Mouse (Mus musculus): ENCODE measurements around the gene Mex3a. TPM values are rescaled to one million over a fixed set of nuclear protein-coding genes. Genes with fewer than 3 reads are reported as not detected.

Gene Mex3a
- polyA plus RNA-seq (2014; fragmentation: Nextera tagmentation; extraction: Ambion mirVana), result 42.0 and 43.6 TPM in 2 replicates

- peak within 1 kb of the TSS; percentile 93 for H3K27ac ChIP-seq (ENCODE audit: low read depth, low read length)
- H3K4me1 ChIP-seq (ENCODE audit: control insufficient read depth, insufficient read depth, low read length), result peaks cover 50% of the 10 kb centered on the region
- H3K36me3 ChIP-seq (ENCODE audit: control insufficient read depth, insufficient read depth, low read length), result peaks cover 9% of the 10 kb centered on the region
- H3K4me3 ChIP-seq (ENCODE audit: low read depth, low read length), result peak within 1 kb of the TSS; percentile 80
- H3K9ac ChIP-seq (ENCODE audit: low read length), result peak within 1 kb of the TSS; percentile 97
- no peak; the same call in 1 of the 2 replicates for ATAC-seq (ENCODE audit: insufficient read depth, low FRiP score, low TSS enrichment)
- H3K9me3 ChIP-seq (ENCODE audit: control insufficient read depth, low read length), result no peaks in the 10 kb centered on the region
- no peaks in the 10 kb centered on the region for H3K27me3 ChIP-seq (ENCODE audit: control insufficient read depth, insufficient read depth, low read length)
- WGBS, result 0% methylated on average over 9 of the region's 31 CpGs
- DNase-seq (ENCODE audit: low spot score), result no peak
- peak within 1 kb of the TSS; percentile 66 for H3K4me2 ChIP-seq (ENCODE audit: low read depth)
Measured at GRCm38 (mm10) chr3:88532299-88532674, at the start of gene Mex3a. Gene Mex3a, plus strand, starts transcription at chr3:88532395.

DNA sequence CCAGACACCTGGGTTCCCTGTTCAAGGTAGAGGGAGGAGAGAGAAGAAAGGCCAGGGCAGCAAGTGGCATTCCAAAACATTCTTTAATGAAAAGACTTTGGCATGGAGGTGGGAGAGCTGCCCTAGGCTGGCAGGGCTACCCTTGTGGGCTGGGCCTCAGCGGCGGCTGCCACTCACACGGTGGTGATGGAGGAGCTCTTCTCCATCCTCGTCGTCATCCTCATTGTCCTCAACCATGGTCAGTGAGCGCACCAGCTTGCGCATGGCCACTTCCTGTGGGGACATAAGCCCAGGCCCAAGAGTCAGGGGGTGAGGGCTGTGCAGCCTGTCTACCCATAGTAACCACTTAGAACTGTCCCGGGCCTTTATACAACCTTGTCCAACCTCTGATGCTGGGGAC is 49.1 kb upstream of the Mex3a start:
- no peak for ATAC-seq (ENCODE audit: insufficient read depth, low FRiP score, low TSS enrichment)

DNA sequence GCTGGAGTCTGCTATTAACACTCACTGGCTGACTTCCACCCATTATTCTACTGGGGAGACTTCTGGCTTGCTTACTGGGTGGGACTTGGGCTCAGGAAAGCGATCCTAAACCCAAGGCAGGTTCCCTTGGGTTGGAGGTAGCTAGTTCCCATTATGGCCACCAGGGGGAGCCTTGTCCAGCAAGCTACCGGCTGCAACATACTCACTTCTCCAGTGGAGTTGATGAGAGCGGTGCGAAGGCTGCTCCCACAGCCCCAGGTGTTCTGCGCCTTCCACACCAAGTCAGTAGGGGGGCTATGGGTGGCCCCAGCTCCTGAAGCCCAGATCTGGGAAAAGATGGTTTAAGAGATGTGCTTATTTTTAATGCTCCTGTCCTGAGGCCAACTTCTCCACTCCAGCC is 48.6 kb upstream of the Mex3a start:
- peak; percentile 79 for DNase-seq (ENCODE audit: low spot score)
- Histone ChIP-seq H3K4me2 (ENCODE audit: low read depth) (no peak overlapping the region), H3K9ac (ENCODE audit: low read length) (no peak overlapping the region), H3K27me3 (ENCODE audit: control insufficient read depth, insufficient read depth, low read length) (peaks cover 43% of the 10 kb centered on the region), H3K36me3 (ENCODE audit: control insufficient read depth, insufficient read depth, low read length) (no peaks in the 10 kb centered on the region), H3K9me3 (ENCODE audit: control insufficient read depth, low read length) (no peaks in the 10 kb centered on the region), H3K4me1 (ENCODE audit: control insufficient read depth, insufficient read depth, low read length) (peaks cover 7% of the 10 kb centered on the region; the same call in 1 of the 2 replicates), H3K4me3 (ENCODE audit: low read depth, low read length) (no peak overlapping the region), H3K27ac (ENCODE audit: low read depth, low read length) (no peak overlapping the region)
- 5% methylated on average over 5 of the region's 5 CpGs for WGBS
- ATAC-seq (ENCODE audit: insufficient read depth, low FRiP score, low TSS enrichment), result peak; percentile 27; the same call in 1 of the 2 replicates

More for the DNA sequence above, 49.1 kb upstream of the Mex3a start:
- H3K4me2 ChIP-seq (ENCODE audit: low read depth), result no peak overlapping the region
- peaks cover 43% of the 10 kb centered on the region for H3K27me3 ChIP-seq (ENCODE audit: control insufficient read depth, insufficient read depth, low read length)
- H3K9me3 ChIP-seq (ENCODE audit: control insufficient read depth, low read length), result no peaks in the 10 kb centered on the region
- H3K36me3 ChIP-seq (ENCODE audit: control insufficient read depth, insufficient read depth, low read length), result no peaks in the 10 kb centered on the region
- H3K4me3 ChIP-seq (ENCODE audit: low read depth, low read length), result no peak overlapping the region
- H3K9ac ChIP-seq (ENCODE audit: low read length), result no peak overlapping the region
- DNase-seq (ENCODE audit: low spot score), result no peak
- H3K4me1 ChIP-seq (ENCODE audit: control insufficient read depth, insufficient read depth, low read length), result peaks cover 7% of the 10 kb centered on the region; the same call in 1 of the 2 replicates
- WGBS, result 80% methylated on average over 8 of the region's 8 CpGs
- H3K27ac ChIP-seq (ENCODE audit: low read depth, low read length), result no peak overlapping the region

GRCm38 (mm10) chr3:88484597-88485316 is 47.4 kb upstream of the Mex3a start:
- Histone ChIP-seq H3K9me3 (ENCODE audit: control insufficient read depth, low read length) (no peaks in the 10 kb centered on the region), H3K4me1 (ENCODE audit: control insufficient read depth, insufficient read depth, low read length) (peaks cover 7% of the 10 kb centered on the region; the same call in 1 of the 2 replicates), H3K27me3 (ENCODE audit: control insufficient read depth, insufficient read depth, low read length) (peaks cover 43% of the 10 kb centered on the region), H3K4me3 (ENCODE audit: low read depth, low read length) (peak overlapping the region; percentile 27), H3K36me3 (ENCODE audit: control insufficient read depth, insufficient read depth, low read length) (no peaks in the 10 kb centered on the region), H3K27ac (ENCODE audit: low read depth, low read length) (no peak overlapping the region), H3K9ac (ENCODE audit: low read length) (peak overlapping the region; percentile 40), H3K4me2 (ENCODE audit: low read depth) (peak overlapping the region; percentile 42)
- no peak for ATAC-seq (ENCODE audit: insufficient read depth, low FRiP score, low TSS enrichment)
- DNase-seq (ENCODE audit: low spot score), result peak; percentile 52
- WGBS, result 6% methylated on average over 39 of the region's 39 CpGs

DNA sequence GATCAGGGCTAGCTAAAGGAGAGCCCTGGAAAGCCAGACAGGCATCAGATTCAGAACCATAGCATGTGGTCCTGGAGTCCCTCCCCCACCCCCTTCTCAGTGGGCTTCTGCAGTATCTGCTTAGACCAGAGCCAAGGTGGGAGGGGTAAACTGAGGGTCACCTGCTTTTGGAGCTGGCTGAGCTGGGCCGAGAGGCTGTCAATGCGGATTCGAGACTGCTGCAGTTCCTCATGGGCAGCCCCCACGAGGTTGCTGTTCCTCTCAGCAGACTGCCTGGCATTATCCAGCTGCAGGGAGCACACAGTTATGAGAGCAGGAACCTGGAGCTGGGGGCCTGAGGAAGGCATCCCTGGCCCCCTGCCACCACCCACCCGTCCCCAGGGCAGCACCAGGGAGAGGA is 46.2 kb upstream of the Mex3a start:
- no peak overlapping the region for H3K4me3 ChIP-seq (ENCODE audit: low read depth, low read length)
- no peaks in the 10 kb centered on the region for H3K9me3 ChIP-seq (ENCODE audit: control insufficient read depth, low read length)
- no peak for DNase-seq (ENCODE audit: low spot score)
- H3K27me3 ChIP-seq (ENCODE audit: control insufficient read depth, insufficient read depth, low read length), result peaks cover 43% of the 10 kb centered on the region
- H3K9ac ChIP-seq (ENCODE audit: low read length), result no peak overlapping the region
- no peak overlapping the region for H3K4me2 ChIP-seq (ENCODE audit: low read depth)
- peaks cover 7% of the 10 kb centered on the region; the same call in 1 of the 2 replicates for H3K4me1 ChIP-seq (ENCODE audit: control insufficient read depth, insufficient read depth, low read length)
- H3K36me3 ChIP-seq (ENCODE audit: control insufficient read depth, insufficient read depth, low read length), result no peaks in the 10 kb centered on the region
- ATAC-seq (ENCODE audit: insufficient read depth, low FRiP score, low TSS enrichment), result no peak
- 57% methylated on average over 5 of the region's 5 CpGs for WGBS
- no peak overlapping the region for H3K27ac ChIP-seq (ENCODE audit: low read depth, low read length)

DNA sequence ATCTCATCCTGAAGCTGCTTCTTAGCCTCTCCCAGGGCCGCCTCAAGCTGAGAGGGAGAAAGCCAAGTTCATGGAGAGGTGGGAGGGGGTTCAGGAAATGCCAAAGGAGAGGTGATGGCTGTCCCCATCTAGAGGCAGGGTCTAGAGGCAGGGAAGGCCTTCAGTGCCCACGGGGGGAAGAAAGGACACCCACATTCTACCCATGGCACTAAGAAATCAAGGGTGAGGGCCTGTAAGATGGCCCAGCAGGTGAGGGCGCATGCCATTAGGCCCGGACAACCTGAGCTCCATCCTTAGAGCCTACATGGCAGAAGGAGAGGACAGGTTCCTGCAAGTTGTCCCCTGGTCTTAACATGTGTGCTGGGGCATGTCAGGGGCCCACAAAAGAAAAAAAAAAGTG is 45.3 kb upstream of the Mex3a start:
- no peak overlapping the region for H3K27ac ChIP-seq (ENCODE audit: low read depth, low read length)
- H3K9me3 ChIP-seq (ENCODE audit: control insufficient read depth, low read length), result no peaks in the 10 kb centered on the region
- 70% methylated on average over 4 of the region's 4 CpGs for WGBS
- H3K36me3 ChIP-seq (ENCODE audit: control insufficient read depth, insufficient read depth, low read length), result no peaks in the 10 kb centered on the region
- no peak overlapping the region for H3K4me3 ChIP-seq (ENCODE audit: low read depth, low read length)
- H3K9ac ChIP-seq (ENCODE audit: low read length), result no peak overlapping the region
- H3K27me3 ChIP-seq (ENCODE audit: control insufficient read depth, insufficient read depth, low read length), result peaks cover 41% of the 10 kb centered on the region
- ATAC-seq (ENCODE audit: insufficient read depth, low FRiP score, low TSS enrichment) (no peak), DNase-seq (ENCODE audit: low spot score) (no peak)
- H3K4me2 ChIP-seq (ENCODE audit: low read depth), result no peak overlapping the region
- H3K4me1 ChIP-seq (ENCODE audit: control insufficient read depth, insufficient read depth, low read length), result peaks cover 7% of the 10 kb centered on the region; the same call in 1 of the 2 replicates

DNA sequence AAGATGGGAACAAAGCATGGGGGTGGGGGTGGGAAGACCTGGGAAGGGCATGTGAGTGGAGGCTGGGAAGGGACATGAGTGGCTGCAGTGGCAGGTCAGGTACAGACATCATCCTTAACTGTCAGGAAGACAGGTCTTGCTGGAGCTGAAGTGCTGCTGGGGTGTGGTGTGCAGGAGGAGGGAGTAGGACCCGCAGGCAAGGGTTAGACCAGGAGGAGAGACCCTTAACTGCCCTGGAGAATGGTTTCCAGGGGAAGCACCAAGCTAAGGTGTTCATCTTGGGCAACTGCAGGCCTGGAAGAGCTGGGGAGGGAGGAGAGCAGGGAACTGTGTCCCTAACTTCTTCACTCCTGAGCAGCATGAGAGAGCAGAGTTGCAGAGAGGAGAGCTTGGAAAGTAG is 44.8 kb upstream of the Mex3a start:
- Histone ChIP-seq H3K27me3 (ENCODE audit: control insufficient read depth, insufficient read depth, low read length) (peaks cover 37% of the 10 kb centered on the region), H3K9me3 (ENCODE audit: control insufficient read depth, low read length) (no peaks in the 10 kb centered on the region), H3K36me3 (ENCODE audit: control insufficient read depth, insufficient read depth, low read length) (no peaks in the 10 kb centered on the region), H3K4me1 (ENCODE audit: control insufficient read depth, insufficient read depth, low read length) (peaks cover 7% of the 10 kb centered on the region; the same call in 1 of the 2 replicates), H3K9ac (ENCODE audit: low read length) (no peak overlapping the region), H3K4me3 (ENCODE audit: low read depth, low read length) (no peak overlapping the region), H3K4me2 (ENCODE audit: low read depth) (no peak overlapping the region), H3K27ac (ENCODE audit: low read depth, low read length) (no peak overlapping the region)
- WGBS, result 71% methylated on average over 1 of the region's 1 CpGs
- ATAC-seq (ENCODE audit: insufficient read depth, low FRiP score, low TSS enrichment) (no peak), DNase-seq (ENCODE audit: low spot score) (no peak)

DNA sequence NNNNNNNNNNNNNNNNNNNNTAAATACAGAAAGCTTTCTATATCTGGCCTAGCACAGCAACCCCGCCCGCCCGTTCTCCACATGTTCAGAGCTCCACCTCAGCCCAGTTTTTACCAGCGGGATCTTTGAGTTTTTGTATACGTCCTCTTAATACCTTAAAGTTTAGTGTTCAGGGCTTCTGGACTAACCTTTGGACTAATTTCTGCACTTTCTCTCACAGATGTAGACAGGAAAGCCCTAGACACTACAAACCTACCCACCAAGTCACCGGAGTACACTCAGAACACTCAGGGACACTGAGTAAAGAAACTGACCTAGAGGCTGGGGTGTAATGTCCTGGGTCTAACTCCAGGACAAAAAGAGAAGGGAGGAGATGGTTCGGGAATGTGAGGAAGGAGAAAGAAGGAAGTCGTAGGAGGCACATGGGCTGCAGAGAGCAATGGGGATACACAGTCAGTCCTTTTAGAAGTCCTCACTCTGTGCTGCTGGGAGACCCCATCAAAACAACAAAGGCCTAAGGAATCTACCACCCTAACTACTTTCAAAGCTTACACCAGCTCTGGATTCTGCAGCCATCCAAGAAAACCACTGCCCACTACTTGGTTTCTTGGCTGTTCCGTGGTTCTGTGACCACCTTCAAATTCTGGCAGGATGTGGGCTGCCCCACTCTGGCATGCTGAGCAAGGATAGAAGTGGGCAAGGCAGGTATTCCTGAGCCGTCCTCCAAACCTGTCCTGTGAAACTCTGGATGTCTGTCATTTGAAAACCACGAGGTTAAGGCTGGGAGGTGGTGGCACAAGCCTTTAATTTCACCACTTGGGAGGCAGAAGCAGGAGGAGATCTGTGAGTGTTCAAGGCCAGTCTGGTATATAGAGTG is 38.3 kb upstream of the Mex3a start:
- Histone ChIP-seq H3K27me3 (ENCODE audit: control insufficient read depth, insufficient read depth, low read length) (no peaks in the 10 kb centered on the region), H3K4me2 (ENCODE audit: low read depth) (peak overlapping the region; percentile 77; the same call in 1 of the 2 replicates), H3K4me3 (ENCODE audit: low read depth, low read length) (no peak overlapping the region), H3K4me1 (ENCODE audit: control insufficient read depth, insufficient read depth, low read length) (0 out of 2 replicates have a peak, but pooled peaks cover 8% of the 10 kb centered on the region), H3K9me3 (ENCODE audit: control insufficient read depth, low read length) (no peaks in the 10 kb centered on the region), H3K27ac (ENCODE audit: low read depth, low read length) (no peak overlapping the region), H3K9ac (ENCODE audit: low read length) (no peak overlapping the region; the same call in 1 of the 2 replicates), H3K36me3 (ENCODE audit: control insufficient read depth, insufficient read depth, low read length) (no peaks in the 10 kb centered on the region)
- no peak for DNase-seq (ENCODE audit: low spot score)
- no peak for ATAC-seq (ENCODE audit: insufficient read depth, low FRiP score, low TSS enrichment)
- 79% methylated on average over 11 of the region's 11 CpGs for WGBS
